Mouse (Mus musculus): Measurements from ENCODE around the gene Arf3.

Arf3 gene

DNA sequence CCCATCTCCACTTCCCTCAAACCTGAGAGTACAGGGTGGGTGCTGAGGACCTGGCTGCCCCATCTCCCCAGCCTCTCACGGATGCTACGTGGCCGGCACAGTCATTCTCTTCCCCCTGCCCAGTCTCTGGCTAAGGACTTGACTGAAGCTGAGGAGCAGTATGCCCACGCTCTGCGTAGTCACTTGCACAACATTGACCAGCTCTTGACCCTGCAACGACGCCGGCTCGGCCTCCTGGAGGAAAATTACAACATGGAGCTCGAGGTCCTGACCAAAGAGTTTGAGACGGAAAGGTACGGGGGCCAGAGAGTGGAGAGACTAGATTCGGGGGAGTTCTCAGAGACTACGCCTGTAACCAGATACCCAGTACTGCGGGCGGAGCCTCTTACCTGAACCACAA is 45.7 kb downstream of the Arf3 start:
- DNase-seq: no peak

GRCm38 (mm10) chr15:98714230-98714652 is 48.8 kb downstream of the Arf3 start:
- no peak for DNase-seq

GRCm38 (mm10) chr15:98710442-98710841 is 52.6 kb downstream of the Arf3 start:
- peak; percentile 76 for DNase-seq

DNA sequence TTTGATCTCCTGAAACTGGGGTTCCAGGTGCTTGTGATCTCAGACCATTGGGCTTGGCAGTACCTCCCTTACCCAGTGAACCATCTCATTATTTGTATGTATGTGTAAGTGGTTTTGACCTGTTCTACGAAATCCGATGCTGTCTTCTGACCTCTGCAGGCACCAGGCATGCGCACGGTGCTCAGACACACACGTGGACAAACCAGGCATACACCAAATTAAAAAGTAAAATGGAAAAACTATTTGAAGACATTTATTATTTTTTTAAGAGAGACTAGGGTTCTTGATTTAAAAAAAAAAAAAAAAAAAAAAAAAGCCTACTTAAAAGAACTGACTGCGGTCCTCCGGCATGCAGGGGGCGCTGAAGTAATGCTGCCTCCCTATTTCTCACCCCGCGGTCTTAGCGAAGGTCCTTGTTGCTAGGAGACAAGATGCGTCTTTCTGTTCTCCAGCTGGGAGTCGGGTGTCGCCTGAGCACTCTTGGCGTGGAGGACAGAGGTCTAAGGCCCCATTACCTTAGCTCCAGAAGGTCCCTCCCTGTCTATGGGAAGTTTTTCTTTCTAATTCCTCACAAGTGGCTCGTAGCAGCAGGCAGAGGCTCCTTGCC is 55.1 kb downstream of the Arf3 start, which contains the start of gene Ccdc65:
Gene Ccdc65 (plus strand): TSS at position 442 of the 607 bp plus-strand sequence.
- peak; percentile 66 for DNase-seq

GRCm38 (mm10) chr15:98704312-98704711 is 58.7 kb downstream of the Arf3 start:
- no peak for DNase-seq

GRCm38 (mm10) chr15:98699190-98700105 is 63.6 kb downstream of the Arf3 start:
- peak; percentile 87 for DNase-seq

DNA sequence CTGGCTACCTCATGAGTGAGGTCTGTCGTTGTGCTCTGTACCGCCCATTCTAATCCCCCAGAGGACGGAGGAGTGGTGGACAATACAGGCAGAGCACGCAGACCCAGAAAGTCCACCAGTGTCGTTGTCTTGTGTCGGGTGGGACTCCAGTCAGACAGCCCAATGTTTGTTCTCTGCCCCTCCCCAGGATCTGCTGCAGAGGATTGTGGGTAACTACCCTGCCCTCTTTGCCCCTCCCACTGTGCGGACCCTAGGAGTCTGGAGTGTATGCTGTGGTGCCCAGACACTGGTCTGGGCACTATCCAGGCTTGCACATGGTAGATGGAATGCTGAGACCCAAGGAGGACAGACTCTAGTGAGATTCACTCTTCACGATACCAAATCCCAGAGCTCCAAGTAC is 66.8 kb downstream of the Arf3 start:
- DNase-seq: no peak

DNA sequence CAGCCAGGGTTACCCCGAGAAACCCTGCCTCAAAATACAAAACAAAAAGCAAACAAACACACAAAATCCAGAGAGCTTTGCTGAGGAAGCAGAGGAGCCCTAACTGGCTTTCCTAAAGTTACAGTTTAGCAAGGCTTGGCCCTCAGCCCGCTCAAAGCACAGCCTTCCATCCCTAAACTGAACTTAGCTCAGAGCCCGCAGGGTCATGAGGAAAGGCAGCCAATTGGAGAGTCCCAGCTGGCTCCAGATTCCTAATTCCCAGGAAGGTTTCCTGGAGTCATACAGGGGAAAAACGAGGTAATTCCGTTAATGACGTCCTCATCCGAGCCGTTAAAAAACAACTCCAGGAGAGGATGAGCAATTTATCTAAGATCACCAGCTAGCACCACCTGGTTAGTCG is 67.3 kb downstream of the Arf3 start:
- no peak for DNase-seq

GRCm38 (mm10) chr15:98692171-98692715 is 70.8 kb downstream of the Arf3 start:
- no peak for DNase-seq

- no peak for DNase-seq
Observed at GRCm38 (mm10) chr15:98691486-98692147, 71.4 kb downstream of the Arf3 start.

- DNase-seq: no peak
Observed at GRCm38 (mm10) chr15:98689682-98690081, 73.3 kb downstream of the Arf3 start.

All from thymus, postnatal 25 days (tissue).